Mouse (Mus musculus) layer of hippocampus, adult 6 months (tissue): ENCODE measurements around the gene Ube2d3. TPM values are rescaled to one million over a fixed set of nuclear protein-coding genes. Genes with fewer than 3 reads are reported as not detected.

Experiments
- long read RNA-seq, 2 experiments: library from polyadenylated mRNA; unstranded; transcript quantifications; one replicate each; pipeline ENCODE4 v2.0.0; 2019 to 2020
- polyA plus RNA-seq: library from polyadenylated mRNA; unstranded; fragments of <200 nt; fragmentation: Nextera tagmentation; gene quantifications from 2 replicates; pipeline ENCODE4 v1.2.3, GENCODE M21; 2021

Gene Ube2d3
- 202 and 207 TPM in 2 replicates for polyA plus RNA-seq
- long read RNA-seq, experiment 1, transcript Ube2d3-201 (8 exons, 1,512 nt), result minor isoform, 18 of 328 reads
- long read RNA-seq, experiment 1, transcript Ube2d3-212 (8 exons, 3,833 nt), result major isoform, 167 of 328 reads
- long read RNA-seq, experiment 1, transcript Ube2d3-202 (8 exons, 2,504 nt), result minor isoform, 58 of 328 reads
- long read RNA-seq, experiment 1, transcript Ube2d3-210 (7 exons, 2,515 nt), result minor isoform, 25 of 328 reads
- long read RNA-seq, experiment 1, partial matches to known transcripts, result 10 of 328 reads
- long read RNA-seq, experiment 1, other reads (novel, unspliced or antisense), result 40 of 328 reads
- long read RNA-seq, experiment 2, transcript Ube2d3-210 (7 exons, 2,515 nt), result minor isoform, 170 of 1,342 reads
- long read RNA-seq, experiment 2, transcript Ube2d3-201 (8 exons, 1,512 nt), result minor isoform, 65 of 1,342 reads
- long read RNA-seq, experiment 2, transcript Ube2d3-202 (8 exons, 2,504 nt), result minor isoform, 237 of 1,342 reads
- long read RNA-seq, experiment 2, transcript Ube2d3-212 (8 exons, 3,833 nt), result major isoform, 781 of 1,342 reads
- long read RNA-seq, experiment 2, partial matches to known transcripts, result 5 of 1,342 reads
- long read RNA-seq, experiment 2, other reads (novel, unspliced or antisense), result 56 of 1,342 reads

DNA sequence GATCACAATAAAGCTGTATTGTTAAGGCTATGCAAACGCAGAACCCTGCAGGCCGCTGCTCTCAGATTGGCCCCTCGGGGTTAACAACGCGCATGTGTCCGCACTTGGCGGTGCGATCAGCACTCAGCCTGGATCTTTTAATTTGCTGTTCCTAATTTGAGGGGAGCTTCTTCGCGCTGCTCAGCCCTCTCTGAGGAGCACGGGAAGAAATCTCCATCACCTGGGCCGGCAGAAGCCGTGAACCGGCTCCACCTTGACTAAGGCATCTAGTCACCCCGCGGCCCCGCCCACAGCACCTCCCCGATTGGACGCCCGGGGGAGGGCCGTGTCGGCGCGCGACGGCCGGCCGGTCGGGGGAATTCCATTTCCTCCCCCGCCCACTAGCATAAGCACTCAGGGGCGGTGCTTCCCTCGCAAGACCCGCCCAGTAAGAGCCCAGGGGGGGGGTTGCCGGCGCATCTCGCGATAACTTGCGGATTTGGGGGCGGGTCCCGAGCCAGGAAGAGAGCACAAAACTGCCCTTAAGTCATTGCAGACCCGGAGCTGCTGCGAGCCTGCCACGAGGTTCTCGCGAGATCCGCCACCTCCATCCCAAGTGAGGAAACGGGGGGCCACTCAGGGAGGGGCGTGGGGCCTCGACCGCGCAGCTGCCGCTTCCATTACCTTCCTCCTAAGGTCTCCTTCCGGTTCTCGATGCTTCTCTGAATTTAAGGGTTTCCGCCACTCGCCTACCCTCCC, at the start of gene Ube2d3:
Ube2d3 (plus strand) TSS at position 392 of the 738 bp plus-strand sequence.

DNA sequence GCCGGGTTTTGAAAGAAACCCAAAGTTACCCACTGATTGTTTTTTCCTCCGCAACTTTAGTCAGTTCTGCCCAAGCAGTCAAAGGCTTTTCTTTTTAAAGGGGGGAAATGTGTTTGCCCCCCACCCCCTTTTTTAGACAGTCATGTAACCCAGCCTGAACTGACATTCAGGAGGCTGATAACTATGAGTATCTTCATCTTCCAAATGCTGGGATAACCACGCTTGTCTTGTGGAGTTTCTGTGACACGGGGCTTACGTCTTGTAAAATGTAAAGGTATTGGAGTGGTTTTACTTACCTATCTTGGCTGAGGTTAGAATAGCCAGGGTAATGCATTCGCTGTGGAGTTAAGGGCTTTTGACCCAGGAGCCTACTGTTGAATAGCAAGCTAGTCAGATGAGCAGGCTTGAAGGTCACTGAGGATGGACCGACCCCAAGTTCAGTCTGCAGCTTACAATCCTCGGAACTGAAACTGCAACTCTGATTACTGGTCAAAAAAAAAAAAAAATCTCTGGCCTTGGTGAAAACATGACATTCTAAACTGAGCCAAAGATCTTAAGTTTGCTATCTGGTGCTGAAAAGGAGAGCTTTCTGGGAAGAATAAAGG, 14.2 kb upstream of the Ube2d3 start, which contains the start of gene Cisd2:
Cisd2 (minus strand) TSS at position 318 of the 605 bp plus-strand sequence.

DNA sequence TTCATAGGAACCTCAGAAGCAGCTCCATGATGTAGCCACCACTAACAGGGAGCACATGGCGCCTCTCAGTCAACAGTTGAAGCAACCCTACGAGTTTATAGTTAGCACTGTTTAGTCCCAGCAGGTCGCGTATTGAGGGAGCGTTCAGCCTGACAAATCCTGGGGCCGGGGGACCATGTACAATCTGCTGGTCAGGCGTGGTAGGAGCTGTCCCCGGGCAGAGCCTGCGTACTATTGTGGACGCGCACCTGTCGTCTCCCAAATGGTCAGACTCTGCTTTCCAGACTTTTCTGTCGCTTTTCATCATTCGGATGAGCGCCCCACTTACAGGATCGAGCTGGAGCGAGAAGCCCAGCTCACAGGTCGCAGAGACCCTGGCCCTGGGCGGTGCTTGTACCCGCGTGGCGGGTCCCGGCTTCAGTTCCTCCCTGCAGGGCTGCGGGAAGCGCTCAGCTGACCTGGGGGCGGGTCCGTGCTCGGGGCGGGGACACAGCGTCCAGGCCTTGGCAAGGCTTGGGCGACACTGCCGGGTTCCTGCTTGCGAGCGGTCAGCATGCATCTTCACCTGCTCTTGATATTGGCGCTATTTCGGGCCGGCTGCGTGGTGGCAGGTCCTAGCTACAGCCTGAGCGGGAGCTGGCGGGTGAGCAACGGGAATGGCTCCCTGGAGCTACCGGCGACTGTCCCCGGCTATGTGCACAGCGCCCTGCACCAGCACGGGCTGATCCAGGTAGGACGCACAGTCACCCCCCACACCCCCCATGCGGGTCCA, 47.4 kb downstream of the Ube2d3 start, which contains the start of gene Manba:
Manba (plus strand) TSS at position 484 of the 772 bp plus-strand sequence.

Other genes starting within 250 kb of the Ube2d3 start
- 0.57 and 0.58 TPM in 2 replicates for gene Cenpe, start 225.6 kb upstream of the Ube2d3 start, polyA plus RNA-seq
- gene Bdh2, start 156.9 kb upstream of the Ube2d3 start, polyA plus RNA-seq, result 6.4 and 14.3 TPM in 2 replicates
- 0.80 and 1.1 TPM in 2 replicates for gene Slc9b2, start 130.4 kb upstream of the Ube2d3 start, polyA plus RNA-seq
- not detected in 2 replicates for gene Slc9b1, start 90.1 kb upstream of the Ube2d3 start, polyA plus RNA-seq
- 38.9 and 39.1 TPM in 2 replicates for gene Cisd2, start 14.2 kb upstream of the Ube2d3 start, polyA plus RNA-seq
- 3.4 and 5.2 TPM in 2 replicates for gene Manba, start 47.5 kb downstream of the Ube2d3 start, polyA plus RNA-seq